Mouse (Mus musculus): ENCODE measurements around the gene Zbtb9. TPM values are rescaled to one million over a fixed set of nuclear protein-coding genes. Genes with fewer than 3 reads are reported as not detected.

The Zbtb9 gene
- polyA plus RNA-seq, 2 experiments = 2.6 to 4.0 TPM

- no peak overlapping the region for H3K9ac ChIP-seq (replicated peaks)
- no peak for ATAC-seq (ENCODE audit: insufficient read depth)
- H3K36me3 ChIP-seq (replicated peaks; ENCODE audit: control insufficient read depth, insufficient read depth, low read depth) = no peaks in the 10 kb centered on the region
- WGBS (ENCODE audit: insufficient replicate concordance) = 40% methylated on average over 7 of the region's 7 CpGs
- H3K4me3 ChIP-seq (ENCODE audit: insufficient read depth in 1 of 2, low read depth in 2 of 2, low read length in 2 of 2) = no peak overlapping the region
- no peak for TF ChIP-seq EP300 (IDR thresholded peaks at IDR 0.05; ENCODE audit: low read depth)
- no peak for TF ChIP-seq CTCF (IDR thresholded peaks at IDR 0.05; ENCODE audit: low read depth)
- H3K27ac ChIP-seq = no peak overlapping the region
- no peaks in the 10 kb centered on the region for H3K9me3 ChIP-seq (ENCODE audit: control insufficient read depth, low read length)
- no peaks in the 10 kb centered on the region; the same call in 1 of the 2 replicates for H3K27me3 ChIP-seq (ENCODE audit: control insufficient read depth, insufficient read depth, low read length)
- peaks cover 11 to 33% of the 10 kb centered on the region in 2 experiments for H3K4me1 ChIP-seq (replicated peaks; ENCODE audit: control insufficient read depth in 2 of 2, insufficient read depth in 2 of 2, low read length in 1 of 2)
- DNase-seq (ENCODE audit: low read depth in 3 of 3, low spot score in 3 of 3) = no peak
- H3K4me2 ChIP-seq (ENCODE audit: low read depth) = peak overlapping the region; percentile 65; the same call in 1 of the 2 replicates
Observed at GRCm38 (mm10) chr17:26950560-26951288, 22.2 kb upstream of the Zbtb9 start.

- H3K4me3 ChIP-seq (ENCODE audit: insufficient read depth in 1 of 2, low read depth in 2 of 2, low read length in 2 of 2) = peak overlapping the region; percentile 10 to 11; a peak in 3 of 4 replicates
Observed at GRCm38 (mm10) chr17:26951406-26951805, 21.6 kb upstream of the Zbtb9 start.

GRCm38 (mm10) chr17:26951952-26952877 lies 20.8 kb upstream of the Zbtb9 start:
- 10% methylated on average over 23 of the region's 23 CpGs for WGBS (ENCODE audit: insufficient replicate concordance)
- no peaks in the 10 kb centered on the region; the same call in 1 of the 2 replicates for H3K27me3 ChIP-seq (ENCODE audit: control insufficient read depth, insufficient read depth, low read length)

More at GRCm38 (mm10) chr17:26951406-26951805, 21.6 kb upstream of the Zbtb9 start:
- DNase-seq (ENCODE audit: low read depth in 3 of 3, low spot score in 3 of 3) (no peak), ATAC-seq (ENCODE audit: insufficient read depth) (no peak)
- peaks cover 18 to 40% of the 10 kb centered on the region in 2 experiments for H3K4me1 ChIP-seq (replicated peaks; ENCODE audit: control insufficient read depth in 2 of 2, insufficient read depth in 2 of 2, low read length in 1 of 2)
- no peak overlapping the region for H3K9ac ChIP-seq (replicated peaks)
- TF ChIP-seq EP300 (IDR thresholded peaks at IDR 0.05; ENCODE audit: low read depth) = no peak
- no peak for TF ChIP-seq CTCF (IDR thresholded peaks at IDR 0.05; ENCODE audit: low read depth)
- peak overlapping the region; percentile 65 for H3K4me2 ChIP-seq (ENCODE audit: low read depth)
- no peak overlapping the region for H3K27ac ChIP-seq
- WGBS (ENCODE audit: insufficient replicate concordance) = 4% methylated on average over 10 of the region's 11 CpGs
- H3K27me3 ChIP-seq (ENCODE audit: control insufficient read depth, insufficient read depth, low read length) = no peaks in the 10 kb centered on the region; the same call in 1 of the 2 replicates
- H3K9me3 ChIP-seq (ENCODE audit: control insufficient read depth, low read length) = no peaks in the 10 kb centered on the region
- H3K36me3 ChIP-seq (replicated peaks; ENCODE audit: control insufficient read depth, insufficient read depth, low read depth) = no peaks in the 10 kb centered on the region

GRCm38 (mm10) chr17:26953201-26953600 lies 19.8 kb upstream of the Zbtb9 start:
- Histone ChIP-seq H3K27ac (no peak overlapping the region), H3K4me2 (ENCODE audit: low read depth) (no peak overlapping the region), H3K4me1 (replicated peaks; ENCODE audit: control insufficient read depth in 2 of 2, insufficient read depth in 2 of 2, low read length in 1 of 2) (peaks cover 26 to 53% of the 10 kb centered on the region in 2 experiments), H3K9ac (replicated peaks) (no peak overlapping the region), H3K27me3 (ENCODE audit: control insufficient read depth, insufficient read depth, low read length) (no peaks in the 10 kb centered on the region; the same call in 1 of the 2 replicates), H3K36me3 (replicated peaks; ENCODE audit: control insufficient read depth, insufficient read depth, low read depth) (no peaks in the 10 kb centered on the region), H3K4me3 (ENCODE audit: insufficient read depth in 1 of 2, low read depth in 2 of 2, low read length in 2 of 2) (no peak overlapping the region), H3K9me3 (ENCODE audit: control insufficient read depth, low read length) (no peaks in the 10 kb centered on the region)
- TF ChIP-seq EP300 (IDR thresholded peaks at IDR 0.05; ENCODE audit: low read depth) (no peak), CTCF (IDR thresholded peaks at IDR 0.05; ENCODE audit: low read depth) (no peak)
- 48% methylated on average over 6 of the region's 6 CpGs for WGBS (ENCODE audit: insufficient replicate concordance)
- DNase-seq (ENCODE audit: low read depth in 3 of 3, low spot score in 3 of 3) (no peak), ATAC-seq (ENCODE audit: insufficient read depth) (no peak)

More at GRCm38 (mm10) chr17:26951952-26952877, 20.8 kb upstream of the Zbtb9 start:
- no peak overlapping the region for H3K27ac ChIP-seq
- DNase-seq (ENCODE audit: low read depth in 3 of 3, low spot score in 3 of 3) (no peak), ATAC-seq (ENCODE audit: insufficient read depth) (no peak)
- peak overlapping the region; percentile 65 for H3K4me2 ChIP-seq (ENCODE audit: low read depth)
- H3K4me1 ChIP-seq (replicated peaks; ENCODE audit: control insufficient read depth in 2 of 2, insufficient read depth in 2 of 2, low read length in 1 of 2) = peaks cover 22 to 48% of the 10 kb centered on the region in 2 experiments
- peak overlapping the region; percentile 10 to 18; a peak in 3 of 4 replicates for H3K4me3 ChIP-seq (ENCODE audit: insufficient read depth in 1 of 2, low read depth in 2 of 2, low read length in 2 of 2)
- no peaks in the 10 kb centered on the region for H3K9me3 ChIP-seq (ENCODE audit: control insufficient read depth, low read length)
- H3K9ac ChIP-seq (replicated peaks) = peak overlapping the region; percentile 15
- H3K36me3 ChIP-seq (replicated peaks; ENCODE audit: control insufficient read depth, insufficient read depth, low read depth) = no peaks in the 10 kb centered on the region
- TF ChIP-seq EP300 (IDR thresholded peaks at IDR 0.05; ENCODE audit: low read depth) (no peak), CTCF (IDR thresholded peaks at IDR 0.05; ENCODE audit: low read depth) (no peak)

Measured in liver, embryonic 14.5 days (tissue).